In the genomic region with DNA sequence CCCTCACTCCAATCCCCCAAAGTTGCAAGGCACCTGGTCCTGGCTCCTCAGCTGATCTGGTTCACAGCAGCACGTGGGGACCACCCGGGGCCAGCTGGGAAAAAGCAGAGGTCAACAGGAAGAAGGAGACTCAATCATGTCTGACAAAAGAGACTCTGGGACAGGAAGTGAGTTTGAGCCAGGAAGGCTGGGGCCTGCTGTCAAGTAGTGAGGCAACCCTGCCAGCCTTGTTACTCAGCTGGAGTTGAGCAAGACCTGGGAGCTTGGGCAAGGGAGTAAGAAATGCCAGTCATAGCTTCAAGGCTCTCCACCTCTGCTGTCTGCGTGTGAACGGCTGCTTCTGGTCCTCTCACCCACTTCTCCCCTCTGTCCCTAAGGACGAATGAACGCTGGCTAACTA, we compare ENCODE assay signal across 8 mouse cellular contexts. TPM values are rescaled to one million over a fixed set of nuclear protein-coding genes. Genes with fewer than 3 reads are reported as not detected.
DNase-seq lines count a peak whose midpoint lies in the region; ATAC-seq and TF ChIP-seq lines count a peak whose summit lies in the region.

A gene (minus strand): TSS at position 111 of the 400 bp plus-strand sequence.

- H3K27me3 ChIP-seq in heart, postnatal 0 days (ENCODE audit: control insufficient read depth, insufficient read depth, low read length): no peaks in the 10 kb centered on the region
- no peaks in the 10 kb centered on the region for H3K27me3 ChIP-seq in lung, embryonic 14.5 days (ENCODE audit: insufficient read depth, low read length)
- no peaks in the 10 kb centered on the region for H3K27me3 ChIP-seq in small intestine, adult 2 months (ENCODE audit: control insufficient read depth, insufficient read depth, low read length)

- no peaks in the 10 kb centered on the region for H3K36me3 ChIP-seq in heart, postnatal 0 days (replicated peaks; ENCODE audit: control insufficient read depth, insufficient read depth, low read length)
- H3K36me3 ChIP-seq in lung, embryonic 14.5 days (ENCODE audit: insufficient read depth): no peaks in the 10 kb centered on the region
- H3K36me3 ChIP-seq in small intestine, adult 2 months (ENCODE audit: control insufficient read depth, insufficient read depth, low read length): no peaks in the 10 kb centered on the region

- H3K4me3 ChIP-seq in heart, postnatal 0 days (ENCODE audit: low read depth, low read length): no peak within 1 kb of the TSS
- H3K4me3 ChIP-seq in lung, embryonic 14.5 days (ENCODE audit: low read depth, low read length): no peak within 1 kb of the TSS
- no peak within 1 kb of the TSS for H3K4me3 ChIP-seq in small intestine, adult 2 months (ENCODE audit: low read depth, low read length)

- H3K4me2 ChIP-seq in heart, postnatal 0 days (ENCODE audit: low read depth, low read length): no peak within 1 kb of the TSS
- no peak within 1 kb of the TSS for H3K4me2 ChIP-seq in lung, embryonic 14.5 days

- H3K27ac ChIP-seq in heart, postnatal 0 days (ENCODE audit: low read depth): peak within 1 kb of the TSS; percentile 27; the same call in 1 of the 2 replicates
- no peak within 1 kb of the TSS for H3K27ac ChIP-seq in lung, embryonic 14.5 days (ENCODE audit: low read depth)
- no peak within 1 kb of the TSS for H3K27ac ChIP-seq in small intestine, adult 2 months (ENCODE audit: insufficient read depth, low read depth, low read length)

- peak; percentile 29 to 63 for DNase-seq in urinary bladder, adult 18-20 months (ENCODE audit: low spot score in 2 of 2)
- no peak for DNase-seq in urinary bladder, postnatal 4 days (ENCODE audit: low spot score in 2 of 2)
- DNase-seq in fat pad, adult 2 months (ENCODE audit: extremely low read depth, low read depth, low spot score): peak; percentile 97
- DNase-seq in heart, postnatal 0 days (ENCODE audit: low spot score): peak; percentile 48
- DNase-seq in kidney, postnatal 36 days: peak; percentile 69 to 80
- peak; percentile 58 for DNase-seq in lung, embryonic 14.5 days
- no peak for DNase-seq in cerebellum, postnatal 25 days

- no peak within 1 kb of the TSS for H3K9ac ChIP-seq in heart, postnatal 0 days (replicated peaks; ENCODE audit: low read depth, low read length)
- no peak within 1 kb of the TSS for H3K9ac ChIP-seq in lung, embryonic 14.5 days

- no peak for TF ChIP-seq CTCF in heart, postnatal 0 days (IDR thresholded peaks at IDR 0.05; ENCODE audit: low read depth)
- no peak for TF ChIP-seq CTCF in lung, embryonic 14.5 days (IDR thresholded peaks at IDR 0.05; ENCODE audit: low read depth)
- no peak for TF ChIP-seq CTCF in small intestine, adult 2 months (IDR thresholded peaks at IDR 0.05; ENCODE audit: extremely low read depth, insufficient read length, insufficient replicate concordance, low read depth, low read length)

- H3K4me1 ChIP-seq in heart, postnatal 0 days (ENCODE audit: control insufficient read depth, insufficient read depth): peaks cover 5% of the 10 kb centered on the region; the same call in 1 of the 2 replicates
- H3K4me1 ChIP-seq in lung, embryonic 14.5 days (ENCODE audit: insufficient read depth): 0 out of 2 replicates have a peak, but pooled peaks cover 3% of the 10 kb centered on the region
- no peaks in the 10 kb centered on the region for H3K4me1 ChIP-seq in small intestine, adult 2 months (ENCODE audit: control insufficient read depth, insufficient read depth, insufficient read length, low read length)

- peak; percentile 16 for ATAC-seq in heart, postnatal 0 days (ENCODE audit: insufficient read depth, low read depth)
- ATAC-seq in lung, embryonic 14.5 days (ENCODE audit: insufficient read depth): no peak; the same call in 1 of the 2 replicates

- TF ChIP-seq POLR2A in small intestine, adult 2 months (IDR thresholded peaks at IDR 0.05; ENCODE audit: low read depth, low read length): no peak

- H3K9me3 ChIP-seq in heart, postnatal 0 days (replicated peaks; ENCODE audit: control insufficient read depth, low read length): no peaks in the 10 kb centered on the region
- H3K9me3 ChIP-seq in lung, embryonic 14.5 days (ENCODE audit: low read depth, low read length): no peaks in the 10 kb centered on the region

- no peak for TF ChIP-seq EP300 in heart, postnatal 0 days (IDR thresholded peaks at IDR 0.05; ENCODE audit: low read depth)

- 38% methylated on average over 6 of the region's 6 CpGs for WGBS in heart, postnatal 0 days
- 42% methylated on average over 6 of the region's 6 CpGs for WGBS in lung, embryonic 14.5 days
- 47% methylated on average over 6 of the region's 6 CpGs for WGBS in small intestine, adult 2 months

RNA-seq across cellular contexts. Expression of the gene that starts here (rescaled TPM):
- total RNA-seq in heart, postnatal 0 days (2014; rRNA removed; ENCODE audit: low replicate concordance): 70.9 and 130 TPM in 2 replicates
- polyA plus RNA-seq in heart, postnatal 0 days (2015; fragmentation: Nextera tagmentation; extraction: Ambion mirVana): 60.7 and 62.3 TPM in 2 replicates
- polyA plus RNA-seq in lung, embryonic 14.5 days (2014; fragmentation: Nextera tagmentation; extraction: Ambion mirVana): 63.1 and 67.6 TPM in 2 replicates
- 33.8 and 36.8 TPM in 2 replicates for polyA plus RNA-seq in small intestine, adult 2 months (2012; rRNA removed)

Comparison
In these comparisons a context has a peak if more than half of its experiments do, and no peak if none do; other contexts are left out.
1. DNase-seq: peak in urinary bladder, adult 18-20 months (2 of 2), fat pad, adult 2 months (single experiment), heart, postnatal 0 days (single experiment), kidney, postnatal 36 days (2 of 2) and lung, embryonic 14.5 days (single experiment); none in urinary bladder, postnatal 4 days (0 of 2) and cerebellum, postnatal 25 days (0 of 2).